Mouse (Mus musculus): Measurements from ENCODE around the gene Sept14.

Gene Sept14

DNA sequence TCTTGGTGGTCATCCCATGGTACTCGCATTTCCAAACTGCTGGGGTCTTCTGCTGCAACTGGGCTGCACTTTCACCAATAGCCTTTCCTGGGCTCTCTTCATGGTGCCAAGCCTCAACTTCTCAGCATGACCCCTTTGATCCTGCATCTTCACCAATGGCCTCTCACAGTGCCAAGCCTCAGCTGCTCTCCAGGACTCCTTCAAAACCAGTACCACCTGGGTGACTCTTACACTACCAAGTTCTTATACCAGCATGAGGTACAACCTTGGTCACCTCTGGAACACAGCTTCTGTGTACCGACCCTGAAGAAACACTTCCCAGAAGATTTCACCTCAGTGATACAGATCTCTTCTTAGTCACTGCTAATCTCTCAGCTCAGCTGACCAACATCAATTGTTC is at the start of gene Sept14:
Gene Sept14 (minus strand): TSS at position 101 of the 400 bp plus-strand sequence.
- DNase-seq (ENCODE audit: low spot score), result peak; percentile 31

DNA sequence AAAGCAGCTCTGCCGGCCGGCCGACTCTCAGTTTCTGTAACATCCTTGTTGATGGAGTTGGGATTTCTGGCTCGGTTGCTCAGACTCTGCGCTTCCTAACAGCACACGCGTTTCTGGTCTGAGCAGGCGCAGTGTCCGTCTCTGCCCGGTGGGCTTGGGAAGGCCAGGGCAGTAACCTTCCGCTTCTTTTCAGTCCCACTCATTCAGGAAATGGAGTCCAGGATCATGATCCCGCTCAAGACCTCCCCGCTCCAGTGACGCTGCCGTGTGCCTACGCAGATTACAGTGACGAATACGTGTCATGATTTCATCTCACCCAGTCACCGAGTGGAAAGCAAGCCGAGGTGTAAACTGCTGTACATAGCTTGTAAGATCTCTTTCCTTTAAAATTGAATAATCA is 48.6 kb upstream of the Sept14 start:
- DNase-seq (ENCODE audit: low spot score), result no peak

DNA sequence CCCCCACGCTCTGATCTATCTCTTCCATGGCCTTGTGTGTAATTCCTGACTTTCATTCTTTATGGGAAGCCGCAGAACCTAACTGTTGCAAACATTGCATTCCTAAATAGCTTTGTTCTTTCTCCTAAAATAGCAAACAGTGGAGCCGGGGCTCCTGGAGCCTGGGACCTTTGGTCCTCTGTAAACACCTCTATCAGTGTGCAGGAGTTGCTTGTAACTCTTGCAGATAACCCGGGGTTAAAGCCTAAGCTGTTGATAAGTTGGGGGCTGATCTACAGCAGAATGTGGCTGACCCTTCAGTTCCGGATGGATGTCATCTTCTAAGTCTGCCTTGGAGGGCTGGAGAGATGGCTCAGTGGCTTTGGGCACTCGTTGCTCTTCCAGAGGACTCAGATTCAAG is 35.7 kb upstream of the Sept14 start:
- DNase-seq (ENCODE audit: low spot score), result no peak

DNA sequence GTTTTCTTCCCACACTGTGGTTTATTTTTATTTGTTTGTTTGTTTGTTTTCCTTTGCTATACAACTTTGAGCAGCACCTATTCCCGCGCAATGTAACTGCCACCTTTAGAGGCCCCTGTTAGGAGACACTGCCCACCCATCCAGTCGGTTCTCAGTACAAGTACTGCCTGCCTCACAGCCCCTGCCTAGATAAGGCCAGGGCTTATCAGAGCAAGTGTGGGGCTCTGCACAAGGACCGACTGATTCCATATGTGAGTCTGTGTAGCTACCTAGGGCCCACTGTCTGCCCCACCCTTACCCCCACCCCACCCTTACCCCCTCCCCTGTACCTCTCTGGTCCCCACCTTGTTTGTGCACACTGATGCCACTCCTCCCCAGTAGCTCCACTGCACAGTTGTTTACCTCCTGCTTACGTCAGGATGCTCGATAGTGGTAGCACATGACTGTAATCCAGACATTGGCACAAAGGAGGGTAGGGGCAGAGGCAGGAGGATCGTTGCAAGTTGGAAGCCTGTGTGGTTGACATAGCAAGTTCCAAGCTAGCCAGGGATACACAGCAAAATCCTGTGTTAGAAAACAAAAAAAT is 34.7 kb upstream of the Sept14 start:
- DNase-seq (ENCODE audit: low spot score), result no peak

DNA sequence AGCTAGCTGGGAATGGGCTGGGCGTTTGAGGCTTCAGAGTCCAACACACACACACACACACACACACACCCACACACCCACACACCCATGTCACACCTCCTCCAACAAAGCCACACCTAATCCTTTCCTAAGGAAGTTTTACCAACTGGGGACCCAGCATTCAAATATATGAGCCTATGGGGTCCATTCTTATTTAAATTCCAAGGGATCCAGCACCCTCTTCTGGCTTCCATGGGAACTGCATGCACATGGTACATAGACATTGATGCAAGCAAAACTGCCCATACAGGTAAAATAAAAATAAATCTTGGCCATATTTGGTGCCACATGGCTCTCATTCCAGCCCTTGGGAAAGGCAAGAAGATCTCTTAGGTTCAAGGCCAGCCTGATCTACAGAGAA is 32.7 kb upstream of the Sept14 start:
- DNase-seq (ENCODE audit: low spot score), result peak; percentile 67

DNA sequence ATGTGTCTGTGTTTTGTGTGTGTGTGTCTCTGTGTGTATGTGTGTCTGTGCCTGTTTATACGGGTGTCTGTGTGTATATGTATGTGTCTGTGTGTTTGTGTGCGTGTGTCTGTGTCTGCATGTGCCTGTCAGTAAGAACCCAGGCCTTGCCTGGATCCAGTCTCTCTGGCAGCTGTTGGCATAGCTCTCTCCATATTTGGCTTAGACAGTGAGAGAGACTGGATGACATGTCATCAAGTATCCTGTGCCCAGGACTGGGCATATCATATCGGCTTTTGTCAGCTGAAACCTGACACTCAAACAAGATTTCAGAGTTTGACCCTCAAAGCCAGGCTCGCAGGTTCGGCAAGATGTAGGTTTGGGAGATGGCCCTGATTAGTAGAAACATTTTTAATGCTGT is 22.7 kb upstream of the Sept14 start:
- DNase-seq (ENCODE audit: low spot score), result no peak

DNA sequence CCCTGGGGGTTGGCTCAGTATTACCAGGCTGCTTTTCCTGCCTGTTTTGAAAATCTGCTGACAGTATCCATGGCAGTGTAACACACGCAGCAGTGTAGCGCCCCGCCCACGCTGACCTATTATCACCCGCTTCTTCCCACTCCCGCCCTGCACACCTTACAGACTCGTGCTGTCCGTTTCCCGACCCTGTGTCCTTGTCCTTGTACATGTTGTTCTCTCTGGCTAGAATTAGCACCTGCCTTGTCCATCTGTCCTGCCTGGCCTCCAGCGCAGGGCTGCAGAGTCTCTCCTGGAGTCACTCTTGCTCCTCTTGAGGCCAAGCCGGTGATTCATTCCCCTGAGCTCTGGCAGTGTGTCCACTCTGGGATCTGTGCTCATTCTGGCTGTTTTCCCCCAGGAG is 22.0 kb upstream of the Sept14 start:
- peak; percentile 66 for DNase-seq (ENCODE audit: low spot score)

DNA sequence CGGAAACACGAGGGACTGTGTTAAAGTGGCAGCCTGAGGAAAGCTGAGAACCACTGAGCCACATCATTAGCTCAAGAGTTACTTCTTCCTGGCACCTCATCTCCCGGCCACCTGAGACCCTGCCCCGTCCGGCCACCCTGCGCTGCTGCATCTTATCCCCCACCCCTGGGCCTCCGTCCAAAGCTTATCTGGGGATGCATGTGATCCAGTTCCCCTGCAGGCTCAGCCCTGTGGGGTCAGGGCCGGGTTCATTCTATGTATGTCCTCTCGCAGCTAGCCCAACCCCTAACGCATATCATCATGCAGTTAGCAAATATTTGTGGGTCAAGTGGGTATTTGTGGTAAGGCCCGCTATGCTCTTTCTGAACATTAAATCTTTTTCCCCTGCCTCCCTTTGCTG is 21.0 kb upstream of the Sept14 start:
- peak; percentile 59 for DNase-seq (ENCODE audit: low spot score)

DNA sequence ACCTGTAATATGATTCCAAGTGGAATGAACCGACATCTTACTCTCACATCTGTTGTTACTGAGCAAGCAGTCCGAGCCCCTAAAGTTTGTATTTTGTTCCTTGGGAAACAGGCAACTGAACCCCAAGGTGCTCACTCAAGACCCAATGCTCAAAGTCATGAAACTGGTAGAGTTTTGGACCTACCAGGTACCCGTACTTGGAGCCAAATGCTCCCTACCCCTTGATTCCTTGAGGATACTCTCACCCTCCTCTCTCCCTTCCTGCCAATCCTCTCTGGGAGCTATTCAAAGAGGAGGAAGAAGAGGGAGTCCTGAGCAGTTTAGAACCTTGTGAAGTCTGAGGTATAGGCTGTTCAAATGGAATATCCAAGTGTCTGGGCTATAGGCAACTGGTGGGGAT is 18.5 kb upstream of the Sept14 start:
- DNase-seq (ENCODE audit: low spot score), result no peak

DNA sequence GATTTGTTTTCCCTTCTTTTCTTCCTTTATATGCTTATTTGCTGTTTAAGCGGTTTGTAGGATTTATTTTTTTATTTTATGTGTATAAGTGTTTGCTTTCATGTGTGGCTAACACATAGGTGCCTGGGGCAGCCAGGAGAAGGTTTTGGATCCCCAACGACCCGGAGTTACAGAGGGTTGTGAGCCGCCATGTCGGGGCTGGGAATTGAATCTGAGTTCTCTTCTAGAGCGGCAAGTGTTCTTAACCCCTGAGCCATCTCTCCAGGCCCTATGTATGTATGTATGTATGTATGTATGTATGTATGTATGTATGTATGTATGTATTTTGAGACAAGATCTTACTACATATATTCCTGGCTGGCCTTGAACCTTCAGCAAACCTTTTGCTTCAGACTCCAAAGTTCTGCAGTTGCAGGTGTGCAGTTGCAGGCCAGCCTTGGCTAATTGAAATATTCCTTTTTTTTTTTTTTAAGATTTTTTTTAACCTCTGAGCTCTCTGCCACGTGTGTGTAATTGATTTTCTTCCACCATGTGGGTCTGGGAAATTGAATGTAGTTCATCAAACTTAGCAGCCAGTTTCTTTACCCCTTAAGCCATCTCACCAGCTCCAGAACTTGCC is 17.6 kb upstream of the Sept14 start:
- no peak for DNase-seq (ENCODE audit: low spot score)

DNA sequence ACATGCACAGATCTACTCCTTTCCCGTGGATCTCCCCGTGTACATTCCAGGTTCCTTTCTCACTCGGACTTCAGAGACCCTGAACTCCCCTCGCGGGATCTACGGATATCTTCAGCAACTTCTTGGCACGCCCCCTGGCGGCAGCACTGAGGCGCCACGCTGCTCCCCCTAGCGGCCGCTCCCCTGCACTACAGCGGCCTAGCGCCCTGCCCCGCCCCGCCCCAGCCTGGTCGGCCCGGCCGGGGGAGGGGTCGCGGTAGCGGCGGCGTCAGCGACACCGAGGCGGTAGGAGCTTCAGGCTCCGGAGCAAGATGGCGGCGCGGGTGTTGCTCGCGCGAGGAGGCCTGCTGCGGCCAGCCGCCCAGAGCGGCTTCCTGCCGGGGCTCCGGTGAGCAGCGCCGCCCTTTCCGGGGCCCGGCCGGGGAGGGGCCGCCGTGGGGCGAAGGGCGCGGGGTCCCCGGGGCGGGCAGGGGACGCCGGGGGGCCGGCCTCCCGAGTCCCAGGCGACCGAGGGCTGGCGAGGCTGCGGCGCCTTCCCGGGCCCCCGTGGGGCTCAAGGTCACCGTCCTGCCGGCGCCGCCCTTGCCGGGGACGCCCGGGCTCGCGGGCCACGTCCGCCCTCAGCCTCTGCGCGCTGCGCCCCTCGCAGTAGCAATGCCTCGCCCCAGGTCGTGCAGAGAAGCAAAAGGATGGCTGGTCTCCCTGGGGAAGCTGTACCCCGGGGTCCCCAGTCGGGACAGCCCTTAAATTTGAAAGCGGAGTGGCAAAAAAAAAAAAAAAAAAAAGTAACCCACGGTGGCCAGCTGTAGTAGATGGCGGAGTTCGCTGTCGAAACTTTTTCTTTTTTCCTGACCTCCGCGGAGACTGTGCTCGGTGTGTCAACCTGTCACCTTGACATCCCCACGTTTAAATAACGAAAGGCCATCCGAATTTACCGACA is 16.8 kb upstream of the Sept14 start, which contains the start of gene Nipsnap2:
Gene Nipsnap2 (plus strand): TSS at position 230 of the 940 bp plus-strand sequence.
- DNase-seq (ENCODE audit: low spot score), result peak; percentile 95

DNA sequence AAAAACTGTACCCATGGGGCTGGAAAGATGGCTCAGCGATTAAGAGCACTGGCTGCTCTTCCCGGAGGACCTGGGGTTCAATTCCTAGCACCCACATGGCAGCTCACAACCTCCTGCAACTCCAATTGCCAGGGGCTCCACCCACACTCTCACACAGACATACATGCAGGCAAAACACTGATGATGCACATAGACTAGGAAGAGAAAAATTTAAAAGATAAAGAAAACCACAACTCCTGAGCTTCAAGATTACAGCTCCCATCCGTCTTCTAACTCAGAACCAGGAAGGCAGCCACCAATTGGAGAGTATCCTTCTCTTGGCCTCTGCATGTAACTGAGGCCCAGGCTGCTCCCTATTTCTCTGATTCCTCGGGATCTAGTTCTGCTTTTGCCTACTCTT is 16.0 kb upstream of the Sept14 start:
- no peak for DNase-seq (ENCODE audit: low spot score)

DNA sequence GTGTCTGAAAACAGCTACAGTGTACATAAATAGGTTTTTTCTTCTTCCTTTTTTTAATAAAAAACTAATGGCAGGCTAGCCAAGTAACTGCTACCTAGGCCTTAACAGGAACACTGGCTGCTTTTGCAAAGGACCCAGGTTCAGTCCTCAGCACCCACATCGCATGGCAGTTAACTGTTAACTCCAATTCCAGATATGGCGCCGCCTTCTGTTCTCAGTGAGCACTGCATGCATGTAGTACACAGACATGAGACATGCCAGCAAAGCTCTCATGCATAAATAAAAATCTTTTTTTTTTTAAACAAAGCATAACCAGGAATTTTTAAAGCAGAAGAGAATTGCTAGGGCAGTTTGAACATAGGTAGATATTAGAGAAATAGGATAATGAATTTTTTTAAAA is 11.9 kb upstream of the Sept14 start:
- no peak for DNase-seq (ENCODE audit: low spot score)

DNA sequence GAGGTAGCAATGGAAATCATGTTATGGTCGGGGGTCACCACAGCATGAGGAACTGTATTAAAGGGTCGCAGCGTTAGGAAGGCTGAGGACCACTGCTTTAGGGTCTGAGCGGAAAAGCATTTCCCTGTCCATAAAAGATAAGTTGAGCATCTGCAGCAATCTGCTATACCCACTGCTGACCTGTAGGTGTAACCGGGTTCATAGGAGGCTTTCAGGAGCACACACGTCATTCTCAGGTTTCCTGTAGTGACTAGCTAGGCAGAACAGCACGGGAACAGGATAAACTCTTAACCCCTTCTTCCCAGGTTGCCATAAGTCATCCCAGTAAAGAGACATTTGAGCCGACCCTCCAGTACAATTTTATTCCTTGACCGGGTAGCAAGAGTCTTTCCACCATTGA is 8.7 kb upstream of the Sept14 start:
- DNase-seq (ENCODE audit: low spot score), result peak; percentile 20

DNA sequence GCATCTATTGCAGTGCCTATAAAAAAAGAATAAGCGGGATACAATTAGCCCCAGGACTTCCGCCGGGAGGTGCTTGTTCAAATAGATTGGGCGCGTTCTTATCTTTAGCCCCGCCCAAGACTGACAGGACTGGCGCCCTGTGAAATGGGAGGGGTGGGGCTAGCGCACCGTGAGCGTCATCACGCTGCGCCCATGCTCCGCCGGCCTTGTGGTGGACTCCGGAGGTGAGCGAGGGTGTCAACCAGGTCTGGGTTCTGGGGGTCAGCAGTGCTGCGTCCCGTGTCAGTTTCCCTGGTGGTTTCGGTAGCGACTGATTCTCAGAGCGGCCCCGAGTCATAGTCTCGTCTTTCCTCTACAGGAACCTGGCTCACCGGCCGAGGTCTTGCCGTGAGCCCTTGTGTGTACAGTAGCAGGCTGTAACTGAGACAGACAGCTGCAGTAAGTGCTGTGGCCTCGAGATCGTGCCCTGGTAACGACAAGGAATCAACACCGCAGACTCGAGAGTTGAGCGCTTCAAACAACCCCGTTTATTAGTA is 7.1 kb upstream of the Sept14 start, which contains the start of gene Mrps17:
Gene Mrps17 (plus strand): TSS at position 172 of the 536 bp plus-strand sequence.
- peak; percentile 94 for DNase-seq (ENCODE audit: low spot score)

DNA sequence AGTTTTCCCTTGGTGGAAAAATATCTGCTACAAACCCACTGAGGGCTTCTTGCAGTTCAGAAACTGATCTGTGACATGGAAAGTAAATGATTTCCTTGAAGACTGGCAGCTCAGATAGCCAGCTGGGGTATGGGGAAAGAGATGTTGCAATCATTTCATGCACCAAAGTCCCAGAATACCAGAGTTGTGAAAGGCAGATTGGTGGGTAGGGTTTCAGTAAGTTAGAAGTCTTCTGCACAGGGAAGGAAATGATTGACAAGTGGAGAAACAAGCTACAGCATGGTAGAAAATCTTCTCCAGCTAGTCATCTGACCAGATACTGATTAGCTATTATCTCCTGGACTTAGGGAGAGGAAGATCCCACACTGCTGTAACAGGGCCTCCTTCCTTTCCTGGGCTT is 4.9 kb downstream of the Sept14 start:
- no peak for DNase-seq (ENCODE audit: low spot score)

DNA sequence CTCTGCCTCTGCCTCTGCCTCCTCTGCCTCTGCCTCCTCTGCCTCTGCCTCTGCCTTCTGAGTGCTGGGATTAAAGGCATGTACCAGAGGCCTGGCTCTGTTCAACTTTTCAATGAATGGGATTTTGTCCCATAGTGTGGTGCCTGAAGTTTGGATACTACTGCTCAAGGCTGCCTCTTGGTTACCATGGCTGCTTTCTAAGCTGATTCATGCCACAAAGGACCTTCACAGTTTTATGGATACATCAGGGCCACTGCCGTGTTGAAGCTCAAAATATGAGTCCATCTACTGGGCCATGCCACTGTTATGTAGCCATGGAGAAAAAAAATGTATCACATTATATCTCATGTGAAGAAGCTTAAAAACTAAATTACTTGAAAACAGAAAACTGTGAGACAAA is 6.6 kb downstream of the Sept14 start:
- peak; percentile 5 for DNase-seq (ENCODE audit: low spot score)

DNA sequence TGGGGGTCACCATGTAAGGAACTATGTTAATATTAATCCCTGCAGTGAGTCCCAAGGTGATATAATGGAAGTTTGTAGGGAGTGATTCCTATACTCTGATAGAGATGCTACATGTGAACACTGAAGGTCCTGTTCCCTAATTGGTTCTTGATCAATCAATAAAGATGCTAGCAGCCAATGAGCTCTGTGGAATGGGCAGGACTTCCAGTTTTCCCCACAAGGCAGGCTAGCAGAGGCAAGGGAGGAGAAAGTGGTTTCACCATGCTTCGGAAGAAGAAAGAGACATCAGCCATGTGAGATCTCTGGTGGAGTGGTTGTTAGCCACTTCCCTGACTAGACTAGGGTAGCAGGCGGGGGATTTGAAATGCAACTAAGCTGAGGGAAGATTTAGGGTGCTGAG is 7.8 kb downstream of the Sept14 start:
- DNase-seq (ENCODE audit: low spot score), result peak; percentile 28

DNA sequence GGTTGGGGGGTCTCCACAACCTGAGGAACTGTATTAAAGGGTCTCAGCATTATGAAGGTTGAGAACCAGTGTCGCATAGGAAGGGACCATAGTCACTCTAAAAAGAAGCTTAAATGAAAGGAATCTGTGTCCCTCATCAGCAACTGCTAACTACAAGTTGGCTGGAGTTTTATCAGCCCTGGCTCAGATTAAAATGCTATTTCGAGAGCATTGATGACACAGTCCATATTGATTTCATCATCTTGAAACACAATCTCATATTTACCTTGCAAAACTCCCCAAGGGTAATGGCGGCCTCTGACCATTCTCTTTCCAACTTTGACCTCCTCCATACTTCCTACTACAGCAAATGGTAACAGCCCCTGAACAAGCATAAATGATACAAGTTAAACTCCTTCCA is 17.8 kb downstream of the Sept14 start:
- no peak for DNase-seq (ENCODE audit: low spot score)

DNA sequence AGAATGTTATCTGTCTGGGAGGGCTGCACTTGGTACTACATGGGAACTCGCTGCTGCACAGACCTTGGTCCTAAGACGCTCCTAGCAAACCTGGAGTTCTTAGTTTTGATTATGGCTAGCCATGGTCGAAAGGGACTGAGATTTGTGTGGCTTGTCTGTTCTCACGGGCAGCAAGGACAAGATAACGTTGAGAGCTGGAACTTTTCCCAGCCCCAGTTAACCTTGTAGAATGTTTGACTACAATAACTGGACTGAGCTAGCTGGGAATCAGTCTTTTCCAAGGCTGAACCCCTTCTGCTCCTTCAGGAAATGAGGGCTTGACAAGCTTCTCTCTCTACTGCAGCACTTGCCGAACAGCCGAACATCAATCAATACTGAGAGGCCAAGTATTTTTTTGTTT is 20.7 kb downstream of the Sept14 start:
- DNase-seq (ENCODE audit: low spot score), result peak; percentile 43

DNA sequence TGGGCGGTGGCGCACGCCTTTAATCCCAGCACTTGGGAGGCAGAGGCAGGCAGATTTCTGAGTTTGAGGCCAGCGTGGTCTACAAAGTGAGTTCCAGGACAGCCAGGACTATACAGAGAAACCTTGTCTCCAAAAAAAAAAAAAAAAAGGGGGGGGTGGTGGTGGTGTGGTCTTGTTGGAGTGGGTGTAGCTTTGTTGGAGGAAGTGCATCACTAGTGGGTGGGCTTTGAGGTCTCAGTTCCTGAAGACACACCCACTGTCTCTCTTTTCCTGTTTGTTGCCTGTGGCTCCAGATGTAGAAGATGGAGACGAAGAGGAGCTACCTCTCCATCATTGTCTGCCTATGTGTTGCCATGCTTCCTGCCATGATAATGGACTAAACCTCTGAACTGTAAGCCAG is 23.2 kb downstream of the Sept14 start:
- DNase-seq (ENCODE audit: low spot score), result peak; percentile 14

DNA sequence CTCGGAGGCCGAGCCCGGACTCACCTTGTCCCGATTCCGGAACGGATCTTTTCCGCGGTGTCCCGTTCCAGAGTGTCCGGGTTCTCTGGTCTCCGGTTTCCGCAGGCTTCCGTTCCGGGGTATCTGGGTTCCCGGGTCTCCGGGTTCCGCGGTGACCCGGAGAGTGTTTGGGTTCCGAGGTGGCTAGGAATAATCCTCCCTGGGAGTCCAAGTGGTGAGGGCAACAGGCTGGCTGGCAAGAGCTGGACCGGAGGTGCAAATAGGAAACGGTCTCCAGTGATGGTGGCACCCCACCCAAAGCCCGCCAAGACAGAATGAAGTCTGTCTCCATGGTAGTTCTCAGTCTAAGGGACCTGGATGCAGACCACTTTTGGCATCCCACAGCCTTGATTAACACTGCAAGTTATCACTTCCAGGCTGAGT is 38.3 kb downstream of the Sept14 start, which contains the start of gene Zfp11:
Gene Zfp11 (minus strand): TSS at position 64 of the 423 bp plus-strand sequence.
- peak; percentile 88 for DNase-seq (ENCODE audit: low spot score)
